Mouse (Mus musculus): ENCODE measurements around the gene Taok2. TPM values are rescaled to one million over a fixed set of nuclear protein-coding genes. Genes with fewer than 3 reads are reported as not detected.
"Not testable (repeated sequence)": the region's sequence is repeated elsewhere in the genome, so short reads cannot be mapped to it uniquely, and the experiment has no call there.

Gene Taok2
- total RNA-seq (2021), result 10 to 100 TPM; 43.6 to 44.6 TPM

- intact Hi-C loops (cut with DNase I), result loop anchor here (2.0 to 5.0 kb wide), 3 partner anchors 14 to 52 kb away; partner anchors contain the start of gene 4930451I11Rik
- peak; percentile 99 for DNase-seq (ENCODE audit: low spot score)
Measured at GRCm38 (mm10) chr7:126884286-126885164, at the start of gene Taok2. TSS of gene Taok2 (minus strand) at chr7:126884703.

DNA sequence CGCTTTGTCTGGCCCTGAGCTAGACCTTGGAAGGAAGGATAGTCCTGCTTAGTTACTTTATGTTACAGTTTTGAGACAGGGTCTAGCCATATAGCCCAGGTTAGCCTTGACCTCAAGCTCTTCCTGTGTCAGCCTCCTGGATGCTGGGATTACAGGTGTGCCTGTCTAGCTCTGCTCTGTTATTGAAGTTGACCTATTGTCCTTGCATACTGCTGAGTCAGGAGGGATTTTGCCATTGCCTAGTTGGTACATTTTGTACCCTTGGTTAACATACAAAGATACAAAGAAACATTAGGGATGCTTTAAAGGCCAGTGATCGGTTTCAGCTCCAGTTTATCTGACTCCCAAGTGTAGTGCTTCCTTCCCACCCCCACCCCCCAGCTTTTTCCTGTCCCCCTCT lies 48.1 kb upstream of the Taok2 start:
- intact Hi-C loops (cut with DNase I), result loop anchor here (5.0 kb wide), 1 partner anchor 45 kb away; no protein-coding TSS in a partner anchor
- DNase-seq (ENCODE audit: low spot score), result no peak

DNA sequence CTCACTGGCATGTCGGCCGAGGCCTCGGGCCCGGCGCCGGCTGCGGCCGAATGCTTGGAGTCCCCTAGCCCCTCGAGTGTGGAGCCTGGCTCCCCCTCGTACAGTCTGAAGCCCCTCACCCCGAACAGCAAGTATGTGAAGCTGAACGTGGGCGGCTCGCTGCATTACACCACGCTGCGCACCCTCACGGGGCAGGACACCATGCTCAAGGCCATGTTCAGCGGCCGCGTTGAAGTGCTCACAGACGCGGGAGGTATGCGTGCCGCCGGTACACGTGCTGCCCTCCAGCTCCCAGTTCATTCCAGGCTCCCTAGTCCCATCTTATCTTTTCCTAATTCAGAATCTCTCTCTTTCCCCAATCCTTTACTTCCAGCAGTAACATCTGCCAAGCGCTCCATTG lies 44.5 kb upstream of the Taok2 start:
- DNase-seq (ENCODE audit: low spot score), result no peak
- intact Hi-C loops (cut with DNase I), result loop anchor here (2.0 to 5.0 kb wide), 2 partner anchors 30 to 43 kb away; no protein-coding TSS in a partner anchor

DNA sequence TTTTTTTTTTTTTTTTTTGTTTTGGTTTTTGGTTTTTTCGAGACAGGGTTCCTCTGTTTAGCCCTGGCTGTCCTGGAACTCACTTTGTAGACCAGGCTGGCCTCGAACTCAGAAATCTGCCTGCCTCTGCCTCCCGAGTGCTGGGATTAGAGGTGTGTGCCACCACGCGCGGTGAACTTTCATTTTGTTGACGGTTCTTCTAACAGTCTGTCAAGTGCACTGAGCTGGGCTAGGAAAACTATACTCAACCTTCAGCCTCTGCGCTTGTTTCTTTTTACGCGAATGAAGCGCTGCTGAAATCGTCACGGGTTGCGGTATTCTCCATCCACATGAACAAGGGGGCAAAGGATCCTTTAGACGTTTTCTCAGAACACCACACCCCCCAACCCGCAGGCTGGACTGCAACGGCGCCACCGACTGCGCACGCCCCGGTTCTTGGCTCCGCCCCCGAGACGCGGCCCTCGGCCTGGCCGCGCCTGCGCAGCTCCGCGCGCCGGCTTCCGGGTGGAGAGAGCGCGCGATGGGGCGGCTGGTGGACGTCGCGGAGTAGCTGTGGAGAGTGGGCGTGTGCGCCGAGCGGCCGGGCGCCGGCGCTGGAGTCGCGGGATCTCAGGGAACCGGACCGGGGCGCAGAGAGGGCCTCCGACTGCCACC lies 44.0 kb upstream of the Taok2 start, which contains the start of gene Kctd13:
TSS of gene Kctd13 (plus strand) at position 496 of the 654 bp plus-strand sequence.
- intact Hi-C loops (cut with DNase I), result loop anchor here (2.0 to 5.0 kb wide), 2 partner anchors 30 to 44 kb away; no protein-coding TSS in a partner anchor
- DNase-seq (ENCODE audit: low spot score), result peak; percentile 90

DNA sequence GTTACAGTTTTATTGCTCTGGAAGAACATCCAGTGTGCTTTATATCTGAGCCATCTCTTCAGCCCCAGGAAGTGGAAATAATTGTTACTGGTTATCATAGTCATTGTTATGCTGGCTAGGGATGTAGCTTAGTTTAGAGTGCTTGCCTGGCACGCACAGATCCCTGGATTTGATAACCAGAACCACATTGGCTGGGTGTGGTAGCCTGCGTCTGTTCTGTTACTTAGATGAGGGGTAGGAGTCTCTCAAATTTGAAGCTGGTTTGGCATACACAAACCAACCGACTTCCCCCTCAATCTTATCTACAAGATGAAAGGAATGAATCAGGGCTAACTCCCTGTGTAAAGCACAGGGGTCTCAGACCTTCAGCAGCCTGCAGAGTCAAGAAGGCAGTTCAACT lies 41.8 kb upstream of the Taok2 start:
- intact Hi-C loops (cut with DNase I), result loop anchor here (5.0 kb wide), 1 partner anchor 46 kb away; no protein-coding TSS in a partner anchor
- DNase-seq (ENCODE audit: low spot score), result no peak

- intact Hi-C loops (cut with DNase I), result no loop called here
- DNase-seq (ENCODE audit: low spot score), result no peak
Measured at GRCm38 (mm10) chr7:126923999-126924398, 39.5 kb upstream of the Taok2 start.

DNA sequence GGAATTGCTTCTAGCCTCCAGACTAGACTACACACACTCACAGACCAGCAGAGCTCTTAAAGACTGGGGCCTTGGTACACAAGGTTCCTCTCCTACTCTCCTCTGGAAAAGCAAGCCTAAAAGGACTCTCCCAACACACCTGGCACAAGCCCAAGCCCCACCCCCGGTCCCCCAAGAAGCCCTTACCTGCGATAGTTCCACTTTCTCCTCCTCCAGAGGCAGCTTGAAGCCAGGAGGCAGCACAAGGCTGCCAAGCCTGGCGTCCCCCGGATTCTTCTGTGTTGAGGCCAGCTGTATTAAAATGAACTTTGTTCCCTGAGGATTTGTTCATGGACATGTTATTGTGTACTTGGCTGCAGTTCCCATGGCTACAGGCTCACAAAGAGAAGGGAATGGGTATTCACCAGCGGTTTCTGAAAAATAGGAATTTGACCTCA lies 38.1 kb upstream of the Taok2 start, which contains the start of gene Tmem219:
TSS of gene Tmem219 (minus strand) at position 294 of the 437 bp plus-strand sequence.
- intact Hi-C loops (cut with DNase I), result no loop called here
- peak; percentile 55 for DNase-seq (ENCODE audit: low spot score)

DNA sequence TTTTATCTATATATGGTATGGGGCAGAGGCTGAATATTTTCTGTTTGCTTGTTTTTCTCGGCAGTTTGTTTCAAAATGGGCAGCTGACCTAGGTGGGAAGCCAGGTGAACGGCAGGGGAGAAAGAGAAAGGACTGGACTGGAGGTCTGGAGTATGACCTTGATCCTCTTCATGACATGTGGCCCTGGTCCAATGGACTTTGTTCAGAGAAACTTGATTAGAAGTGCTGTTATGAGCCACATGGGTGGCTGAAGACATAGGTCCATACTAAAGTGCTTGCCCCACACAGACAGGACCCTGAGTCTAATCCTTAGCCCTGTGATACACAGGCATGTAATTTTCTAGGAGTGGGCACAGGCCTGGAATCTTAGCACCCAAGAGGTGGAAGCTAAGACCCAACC lies 37.1 kb upstream of the Taok2 start:
- intact Hi-C loops (cut with DNase I), result no loop called here
- DNase-seq (ENCODE audit: low spot score), result no peak

DNA sequence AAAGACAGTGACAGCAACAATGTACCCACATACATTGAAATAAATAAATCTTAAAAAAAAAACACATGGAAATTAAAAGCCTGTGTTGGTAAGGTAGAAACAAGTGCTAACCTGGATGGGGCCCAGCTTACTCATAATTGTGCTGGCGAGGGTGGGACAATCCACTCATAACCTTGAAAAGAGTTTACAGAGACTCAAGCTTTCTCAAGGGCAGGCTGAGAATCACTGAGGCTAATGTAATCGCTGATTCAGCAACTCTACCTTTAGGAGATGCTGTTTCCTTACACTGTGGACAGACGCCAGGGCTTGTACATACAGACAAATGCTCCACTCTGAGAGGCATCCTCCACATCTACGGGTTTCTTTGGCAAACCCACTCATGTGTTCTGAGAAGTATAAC lies 35.5 kb upstream of the Taok2 start:
- no peak for DNase-seq (ENCODE audit: low spot score)
- intact Hi-C loops (cut with DNase I), result no loop called here

GRCm38 (mm10) chr7:126918356-126918755 lies 33.9 kb upstream of the Taok2 start:
- intact Hi-C loops (cut with DNase I); DNase-seq (ENCODE audit: low spot score): not testable (repeated sequence)

GRCm38 (mm10) chr7:126914844-126915243 lies 30.3 kb upstream of the Taok2 start:
- intact Hi-C loops (cut with DNase I), result no loop called here

DNA sequence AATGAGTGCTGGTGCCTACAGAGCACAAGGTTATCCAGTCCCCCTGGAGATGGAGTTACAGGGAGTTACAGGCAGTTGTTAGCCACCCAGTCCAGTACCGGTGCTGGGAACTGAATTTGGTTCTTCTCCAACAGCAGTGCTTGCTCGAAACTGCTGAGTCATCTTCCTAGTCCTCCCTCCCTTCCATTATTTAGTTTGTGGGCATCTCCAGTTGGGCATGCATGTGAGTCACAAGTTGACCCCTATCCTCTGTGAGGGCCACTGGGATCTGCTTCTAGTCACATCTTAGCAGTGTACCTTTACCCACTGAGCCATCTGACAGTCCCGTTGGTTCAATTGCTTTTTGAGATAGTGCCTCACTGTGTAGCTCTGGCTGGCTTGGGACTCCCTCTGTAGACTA lies 21.1 kb upstream of the Taok2 start:
- intact Hi-C loops (cut with DNase I), result no loop called here

More at GRCm38 (mm10) chr7:126914844-126915243, 30.3 kb upstream of the Taok2 start:
- no peak for DNase-seq (ENCODE audit: low spot score)

GRCm38 (mm10) chr7:126899781-126900180 lies 15.3 kb upstream of the Taok2 start:
- intact Hi-C loops (cut with DNase I), result loop anchor here (2.0 to 5.0 kb wide), 3 partner anchors 15 to 37 kb away; partner anchors contain the start of genes Hirip3, Ino80e, Kctd13 and Taok2
- DNase-seq (ENCODE audit: low spot score), result not testable (repeated sequence)

More for the DNA sequence above, 21.1 kb upstream of the Taok2 start:
- no peak for DNase-seq (ENCODE audit: low spot score)

GRCm38 (mm10) chr7:126898102-126898990 lies 13.8 kb upstream of the Taok2 start:
- intact Hi-C loops (cut with DNase I), result loop anchor here (2.0 to 5.0 kb wide), 3 partner anchors 14 to 36 kb away; partner anchors contain the start of genes Hirip3, Ino80e, Kctd13 and Taok2
- peak; percentile 91 for DNase-seq (ENCODE audit: low spot score)

DNA sequence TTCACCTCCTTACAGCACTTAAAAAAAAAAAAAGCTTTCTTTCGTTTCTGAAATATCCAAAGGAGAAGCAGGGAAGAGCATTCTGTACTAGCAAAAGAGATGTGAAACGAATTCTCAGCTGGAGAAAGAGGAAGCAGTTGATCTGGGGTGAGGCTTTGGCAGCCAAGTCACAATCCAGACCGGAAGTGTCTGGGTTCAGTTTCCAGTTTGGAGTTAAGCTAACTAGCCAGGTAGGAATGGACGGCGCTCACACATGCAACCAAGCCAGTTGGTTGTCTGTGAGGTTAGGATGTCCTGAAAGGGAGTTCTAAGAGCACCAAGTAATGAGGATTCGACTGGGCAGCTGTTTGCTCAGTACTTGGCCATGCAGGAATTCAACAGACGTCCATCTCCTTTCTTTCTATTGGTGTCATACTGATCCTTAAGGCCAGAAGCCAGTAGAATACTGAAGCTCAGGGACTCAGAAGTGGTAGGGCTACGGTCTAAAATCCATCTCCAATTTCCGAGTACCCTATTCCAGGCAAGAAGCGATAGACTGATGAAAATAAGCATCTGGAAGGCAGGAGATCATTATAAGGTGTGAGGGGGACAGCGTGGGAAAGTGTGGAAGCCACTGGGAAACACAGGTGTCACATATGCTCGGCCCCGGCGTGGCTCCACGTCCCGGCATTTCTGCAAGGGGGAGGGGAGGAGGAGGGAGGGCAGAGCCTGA lies 13.0 kb upstream of the Taok2 start:
- intact Hi-C loops (cut with DNase I), result loop anchor here (2.0 to 5.0 kb wide), 3 partner anchors 13 to 35 kb away; partner anchors contain the start of genes Hirip3, Ino80e, Kctd13 and Taok2
- no peak for DNase-seq (ENCODE audit: low spot score)

DNA sequence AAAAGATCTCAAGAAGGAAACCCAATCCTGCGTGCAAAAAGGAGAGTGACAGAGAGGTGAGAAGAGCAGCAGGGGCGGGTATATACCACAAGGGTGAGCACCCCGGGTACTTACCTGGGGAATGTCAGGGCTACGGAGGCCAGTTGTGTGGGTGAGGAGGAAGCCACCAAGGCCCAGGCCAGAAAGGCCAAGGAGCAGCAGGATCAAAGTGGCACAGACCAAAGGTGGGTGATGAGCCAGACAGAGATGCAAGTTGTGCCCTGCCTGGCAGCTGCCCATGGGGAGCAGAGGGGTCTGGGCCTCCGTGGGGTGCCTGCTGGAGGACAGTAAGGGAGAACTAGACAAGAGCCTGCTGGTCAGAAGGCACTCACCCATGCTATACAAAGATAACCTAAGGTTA lies 12.4 kb upstream of the Taok2 start:
- intact Hi-C loops (cut with DNase I), result loop anchor here (5.0 kb wide), 1 partner anchor 35 kb away; the partner anchor contains the start of genes Hirip3 and Ino80e
- DNase-seq (ENCODE audit: low spot score), result no peak

- no peak for DNase-seq (ENCODE audit: low spot score)
Measured at GRCm38 (mm10) chr7:126888852-126889251, 4.3 kb upstream of the Taok2 start.

GRCm38 (mm10) chr7:126887281-126887680 lies 2.8 kb upstream of the Taok2 start:
- intact Hi-C loops (cut with DNase I), result loop anchor here (5.0 kb wide), 2 partner anchors 45 to 55 kb away; partner anchors contain the start of gene 4930451I11Rik
- no peak for DNase-seq (ENCODE audit: low spot score)

More at GRCm38 (mm10) chr7:126888852-126889251, 4.3 kb upstream of the Taok2 start:
- intact Hi-C loops (cut with DNase I), result loop anchor here (5.0 kb wide), 2 partner anchors 43 to 57 kb away; partner anchors contain the start of gene 4930451I11Rik
